Mouse (Mus musculus): Measurements from ENCODE around the gene Acmsd. TPM values are rescaled to one million over a fixed set of nuclear protein-coding genes. Genes with fewer than 3 reads are reported as not detected.

Acmsd gene
- not detected in 2 replicates for polyA plus RNA-seq (2012; ENCODE audit: insufficient read depth, insufficient read length, low replicate concordance, missing spikeins)

GRCm38 (mm10) chr1:127729096-127729495 lies at the start of gene Acmsd:
Acmsd (plus strand) TSS chr1:127729413.
- Histone ChIP-seq H3K27ac (ENCODE audit: insufficient read depth, low read depth, low read length) (no peak within 1 kb of the TSS), H3K4me1 (ENCODE audit: control insufficient read depth, insufficient read depth, low read length) (no peaks in the 10 kb centered on the region), H3K4me3 (ENCODE audit: insufficient read depth, low read depth, low read length) (no peak within 1 kb of the TSS)
- TF ChIP-seq POLR2A (IDR thresholded peaks at IDR 0.05; ENCODE audit: insufficient read depth, low read depth, low read length) (no peak), CTCF (IDR thresholded peaks at IDR 0.05; ENCODE audit: insufficient read depth, low read depth, low read length) (no peak)
- WGBS = 89% methylated on average over 4 of the region's 4 CpGs

- no peak for TF ChIP-seq POLR2A (IDR thresholded peaks at IDR 0.05; ENCODE audit: insufficient read depth, low read depth, low read length)
- TF ChIP-seq CTCF (IDR thresholded peaks at IDR 0.05; ENCODE audit: insufficient read depth, low read depth, low read length) = peak; percentile 56; the same call in 1 of the 2 replicates
- Histone ChIP-seq H3K27ac (ENCODE audit: insufficient read depth, low read depth, low read length) (no peak within 1 kb of the TSS), H3K4me1 (ENCODE audit: control insufficient read depth, insufficient read depth, low read length) (peaks cover 20% of the 10 kb centered on the region), H3K4me3 (ENCODE audit: insufficient read depth, low read depth, low read length) (no peak within 1 kb of the TSS)
- WGBS = 22% methylated on average over 18 of the region's 18 CpGs
Measured at GRCm38 (mm10) chr1:127679498-127680133, 49.6 kb upstream of the Acmsd start, which contains the start of gene Tmem163. Tmem163 (minus strand) TSS chr1:127679548.

- H3K4me3 ChIP-seq (ENCODE audit: insufficient read depth, low read depth, low read length) = no peak overlapping the region
- TF ChIP-seq POLR2A (IDR thresholded peaks at IDR 0.05; ENCODE audit: insufficient read depth, low read depth, low read length) (no peak), CTCF (IDR thresholded peaks at IDR 0.05; ENCODE audit: insufficient read depth, low read depth, low read length) (no peak)
- 30% methylated on average over 2 of the region's 2 CpGs for WGBS
- H3K4me1 ChIP-seq (ENCODE audit: control insufficient read depth, insufficient read depth, low read length) = no peaks in the 10 kb centered on the region
- no peak overlapping the region for H3K27ac ChIP-seq (ENCODE audit: insufficient read depth, low read depth, low read length)
Measured at GRCm38 (mm10) chr1:127696533-127696932, 32.7 kb upstream of the Acmsd start.

GRCm38 (mm10) chr1:127702187-127702586 lies 27.0 kb upstream of the Acmsd start:
- Histone ChIP-seq H3K4me3 (ENCODE audit: insufficient read depth, low read depth, low read length) (no peak overlapping the region), H3K27ac (ENCODE audit: insufficient read depth, low read depth, low read length) (no peak overlapping the region), H3K4me1 (ENCODE audit: control insufficient read depth, insufficient read depth, low read length) (no peaks in the 10 kb centered on the region)
- WGBS = 93% methylated on average over 1 of the region's 1 CpGs
- TF ChIP-seq POLR2A (IDR thresholded peaks at IDR 0.05; ENCODE audit: insufficient read depth, low read depth, low read length) = no peak
- TF ChIP-seq CTCF (IDR thresholded peaks at IDR 0.05; ENCODE audit: insufficient read depth, low read depth, low read length) = no peak

GRCm38 (mm10) chr1:127706269-127706668 lies 22.9 kb upstream of the Acmsd start:
- Histone ChIP-seq H3K4me3 (ENCODE audit: insufficient read depth, low read depth, low read length) (no peak overlapping the region), H3K4me1 (ENCODE audit: control insufficient read depth, insufficient read depth, low read length) (no peaks in the 10 kb centered on the region), H3K27ac (ENCODE audit: insufficient read depth, low read depth, low read length) (no peak overlapping the region)
- WGBS = 68% methylated on average over 5 of the region's 5 CpGs
- TF ChIP-seq POLR2A (IDR thresholded peaks at IDR 0.05; ENCODE audit: insufficient read depth, low read depth, low read length) = no peak
- no peak for TF ChIP-seq CTCF (IDR thresholded peaks at IDR 0.05; ENCODE audit: insufficient read depth, low read depth, low read length)

GRCm38 (mm10) chr1:127716441-127716840 lies 12.8 kb upstream of the Acmsd start:
- H3K4me3 ChIP-seq (ENCODE audit: insufficient read depth, low read depth, low read length) = no peak overlapping the region
- H3K27ac ChIP-seq (ENCODE audit: insufficient read depth, low read depth, low read length) = no peak overlapping the region
- TF ChIP-seq POLR2A (IDR thresholded peaks at IDR 0.05; ENCODE audit: insufficient read depth, low read depth, low read length) (no peak), CTCF (IDR thresholded peaks at IDR 0.05; ENCODE audit: insufficient read depth, low read depth, low read length) (no peak)
- WGBS = 77% methylated on average over 8 of the region's 8 CpGs
- H3K4me1 ChIP-seq (ENCODE audit: control insufficient read depth, insufficient read depth, low read length) = no peaks in the 10 kb centered on the region

- H3K4me3 ChIP-seq (ENCODE audit: insufficient read depth, low read depth, low read length) = no peak overlapping the region
- whole genome bisulfite sequencing = 86% methylated on average over 1 of the region's 1 CpGs
- no peaks in the 10 kb centered on the region for H3K4me1 ChIP-seq (ENCODE audit: control insufficient read depth, insufficient read depth, low read length)
- no peak overlapping the region for H3K27ac ChIP-seq (ENCODE audit: insufficient read depth, low read depth, low read length)
- TF ChIP-seq CTCF (IDR thresholded peaks at IDR 0.05; ENCODE audit: insufficient read depth, low read depth, low read length) (no peak), POLR2A (IDR thresholded peaks at IDR 0.05; ENCODE audit: insufficient read depth, low read depth, low read length) (no peak)
Measured at GRCm38 (mm10) chr1:127718290-127718689, 10.9 kb upstream of the Acmsd start.

GRCm38 (mm10) chr1:127723596-127723995 lies 5.6 kb upstream of the Acmsd start:
- WGBS = 56% methylated on average over 2 of the region's 2 CpGs
- Histone ChIP-seq H3K4me1 (ENCODE audit: control insufficient read depth, insufficient read depth, low read length) (no peaks in the 10 kb centered on the region), H3K27ac (ENCODE audit: insufficient read depth, low read depth, low read length) (no peak overlapping the region), H3K4me3 (ENCODE audit: insufficient read depth, low read depth, low read length) (no peak overlapping the region)
- no peak for TF ChIP-seq CTCF (IDR thresholded peaks at IDR 0.05; ENCODE audit: insufficient read depth, low read depth, low read length)

GRCm38 (mm10) chr1:127731086-127731485 lies 1.9 kb downstream of the Acmsd start:
- Histone ChIP-seq H3K27ac (ENCODE audit: insufficient read depth, low read depth, low read length) (no peak overlapping the region), H3K4me1 (ENCODE audit: control insufficient read depth, insufficient read depth, low read length) (no peaks in the 10 kb centered on the region), H3K4me3 (ENCODE audit: insufficient read depth, low read depth, low read length) (no peak overlapping the region)
- TF ChIP-seq POLR2A (IDR thresholded peaks at IDR 0.05; ENCODE audit: insufficient read depth, low read depth, low read length) = no peak
- WGBS = 74% methylated on average over 3 of the region's 3 CpGs
